Mouse (Mus musculus) neural tube, embryonic 14.5 days (tissue): ENCODE results near the gene Rnf144a. TPM values are rescaled to one million over a fixed set of nuclear protein-coding genes. Genes with fewer than 3 reads are reported as not detected.

Experiments used
- ATAC-seq: fragments of 200-750 bp; cut with Nextera tagmentation; 2 replicates; pipeline ENCODE4 v1.8.0; 2017; ENCODE audit warnings: low read depth, mild to moderate bottlenecking, moderate TSS enrichment, moderate library complexity
- H3K27ac ChIP-seq: fragments of 300-500 bp; sonication (generic); 2 replicates; pipeline ENCODE4 v1.5.1; 2014; ENCODE audit warnings: low read depth, mild to moderate bottlenecking, control low read depth, low read length, moderate library complexity, mixed read lengths
- H3K27me3 ChIP-seq: fragments of 300-500 bp; sonication (generic); 2 replicates; pipeline ENCODE4 v1.6.1; 2014; ENCODE audit warnings: low read length; ENCODE audit not compliant: control insufficient read depth, insufficient read depth
- H3K36me3 ChIP-seq: fragments of 300-500 bp; sonication (generic); 2 replicates; pipeline ENCODE4 v1.6.1; 2014; ENCODE audit warnings: low read length, mixed read lengths; ENCODE audit not compliant: control insufficient read depth, insufficient read depth
- H3K4me1 ChIP-seq: fragments of 300-500 bp; sonication (generic); 2 replicates; pipeline ENCODE4 v1.6.1; 2014; ENCODE audit warnings: low read length; ENCODE audit not compliant: control insufficient read depth, insufficient read depth
- H3K4me2 ChIP-seq: fragments of 300-500 bp; sonication (generic); 2 replicates; pipeline ENCODE4 v1.6.1; 2014; ENCODE audit warnings: mild to moderate bottlenecking, low read depth, low read length, control low read depth
- H3K4me3 ChIP-seq: fragments of 300-500 bp; sonication (generic); 2 replicates; pipeline ENCODE4 v1.5.1; 2014; ENCODE audit warnings: low read depth, low read length, control low read depth, mixed read lengths
- H3K9ac ChIP-seq: fragments of 300-500 bp; sonication (generic); replicated peaks from 2 replicates; pipeline ENCODE4 v1.6.1; 2014; ENCODE audit warnings: low read depth, mild to moderate bottlenecking, control low read depth, low read length, mixed read lengths
- H3K9me3 ChIP-seq: fragments of 300-500 bp; sonication (generic); 2 replicates; pipeline ENCODE4 v1.6.1; 2016; ENCODE audit warnings: low read length; ENCODE audit not compliant: control insufficient read depth
- WGBS: fragments of 180-500 bp; shearing (Covaris S2); extraction: QIAGEN DNeasy Blood & Tissue Kit; methylation state at CpG from one replicate; pipeline ENCODE4 v1.1.7; 2014; 5-methylcytosine and 5-hydroxymethylcytosine counted together
- polyA plus RNA-seq: library from polyadenylated mRNA; unstranded; fragments of >200 nt; fragmentation: Nextera tagmentation; extraction: Ambion mirVana; gene quantifications from 2 replicates; pipeline ENCODE4 v1.2.1, GENCODE M21; 2014

The Rnf144a gene
- polyA plus RNA-seq, 1 experiment from 2014 or later = 24.1 TPM

DNA sequence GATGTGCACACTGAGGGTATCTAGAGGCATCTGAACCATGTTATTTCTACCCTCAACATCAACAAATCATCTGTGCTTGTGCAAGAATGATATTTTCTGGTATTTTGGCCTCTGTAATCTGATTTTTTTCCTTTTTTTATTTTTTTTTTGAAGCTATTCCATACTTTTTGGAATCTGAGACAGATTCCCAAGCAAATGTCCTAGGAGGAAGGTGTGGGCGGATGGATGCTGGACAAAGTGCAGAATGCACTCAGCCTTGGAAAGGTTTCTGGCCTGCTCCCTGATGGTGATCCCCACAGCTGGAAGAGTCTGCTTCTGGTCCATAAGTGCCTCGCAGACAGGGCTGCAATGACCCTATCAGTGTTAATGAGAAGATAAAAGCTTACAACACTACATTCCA, 28.9 kb downstream of the Rnf144a start:
- Histone ChIP-seq H3K9me3 (no peaks in the 10 kb centered on the region), H3K4me2 (no peak overlapping the region), H3K36me3 (peaks cover 31% of the 10 kb centered on the region), H3K27ac (no peak overlapping the region), H3K4me3 (no peak overlapping the region), H3K4me1 (no peaks in the 10 kb centered on the region), H3K27me3 (no peaks in the 10 kb centered on the region), H3K9ac (no peak overlapping the region)
- ATAC-seq = no peak
- 83% methylated on average over 2 of the region's 2 CpGs for WGBS

DNA sequence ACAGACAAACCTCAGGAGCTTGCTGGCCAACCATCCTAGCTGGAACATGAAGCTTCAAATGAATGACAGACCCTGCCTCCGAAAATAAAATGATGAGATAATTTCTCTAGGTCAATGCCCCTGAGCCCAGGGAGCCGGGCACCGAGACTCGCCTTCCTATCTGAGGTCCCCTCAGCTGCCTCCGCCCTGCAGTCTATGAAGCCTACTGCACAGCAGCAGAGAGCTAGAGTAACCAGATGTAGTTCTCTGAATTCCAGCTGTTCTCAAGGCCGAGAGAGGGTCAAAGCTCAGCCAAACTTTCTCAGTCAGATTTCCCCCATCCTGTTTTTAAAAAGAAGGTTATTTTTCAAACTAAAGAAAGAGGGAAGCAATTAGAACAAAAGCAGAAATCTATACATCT, 29.3 kb downstream of the Rnf144a start:
- peaks cover 31% of the 10 kb centered on the region for H3K36me3 ChIP-seq
- no peak overlapping the region for H3K4me3 ChIP-seq
- ATAC-seq = no peak
- H3K4me2 ChIP-seq = no peak overlapping the region
- no peak overlapping the region for H3K9ac ChIP-seq
- H3K27ac ChIP-seq = no peak overlapping the region
- WGBS = 85% methylated on average over 6 of the region's 6 CpGs
- H3K27me3 ChIP-seq = no peaks in the 10 kb centered on the region
- no peaks in the 10 kb centered on the region for H3K9me3 ChIP-seq
- no peaks in the 10 kb centered on the region for H3K4me1 ChIP-seq

GRCm38 (mm10) chr12:26381730-26382129, 33.3 kb downstream of the Rnf144a start:
- no peaks in the 10 kb centered on the region for H3K4me1 ChIP-seq
- H3K27ac ChIP-seq = no peak overlapping the region
- peaks cover 16% of the 10 kb centered on the region for H3K36me3 ChIP-seq
- no peaks in the 10 kb centered on the region for H3K27me3 ChIP-seq
- H3K9me3 ChIP-seq = no peaks in the 10 kb centered on the region
- 92% methylated on average over 8 of the region's 8 CpGs for WGBS
- H3K4me2 ChIP-seq = no peak overlapping the region
- H3K4me3 ChIP-seq = no peak overlapping the region
- ATAC-seq = no peak
- H3K9ac ChIP-seq = no peak overlapping the region

DNA sequence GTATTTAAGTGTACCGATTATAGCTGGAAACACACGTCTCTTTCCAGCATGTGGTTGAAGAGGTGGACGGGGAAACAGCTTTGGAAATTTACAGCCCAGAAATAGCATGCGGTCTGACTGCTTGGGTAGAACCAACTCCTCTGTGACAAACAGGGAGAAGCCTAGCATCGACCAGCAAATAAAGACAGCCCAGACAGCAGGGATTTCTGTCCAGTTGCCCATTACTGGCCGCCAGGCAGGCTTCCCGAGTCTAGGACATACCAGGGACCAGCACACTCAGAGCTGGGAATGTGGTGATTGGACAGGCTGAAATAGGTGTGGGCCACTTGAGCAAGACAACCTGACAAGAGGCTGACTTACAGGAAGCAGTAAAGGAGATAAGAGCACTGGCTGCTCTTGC, 35.3 kb downstream of the Rnf144a start:
- ATAC-seq = no peak
- H3K4me1 ChIP-seq = no peaks in the 10 kb centered on the region
- no peak overlapping the region for H3K9ac ChIP-seq
- 75% methylated on average over 7 of the region's 7 CpGs for WGBS
- H3K4me2 ChIP-seq = no peak overlapping the region
- no peak overlapping the region for H3K27ac ChIP-seq
- H3K9me3 ChIP-seq = no peaks in the 10 kb centered on the region
- peaks cover 3% of the 10 kb centered on the region for H3K36me3 ChIP-seq
- no peaks in the 10 kb centered on the region for H3K27me3 ChIP-seq
- H3K4me3 ChIP-seq = no peak overlapping the region

DNA sequence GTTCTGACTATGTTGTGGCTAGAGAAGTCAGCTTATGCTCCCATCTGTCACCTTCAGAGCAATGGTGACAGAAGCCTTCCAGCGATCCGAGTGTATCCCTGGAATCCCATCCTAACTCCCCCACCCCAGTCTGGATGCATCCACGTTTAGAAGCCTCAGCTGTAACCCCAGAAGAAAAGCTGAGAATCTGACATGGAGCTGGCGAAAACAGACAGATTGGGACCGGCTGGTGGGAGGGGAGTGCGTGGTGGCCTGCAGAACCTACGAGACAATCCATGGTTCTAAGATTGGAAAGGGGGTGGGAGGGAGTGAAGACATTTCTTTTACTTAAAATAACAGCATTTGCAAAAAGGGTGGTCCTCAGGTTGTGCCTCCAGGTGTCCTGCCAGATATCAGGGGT, 37.4 kb downstream of the Rnf144a start:
- H3K27ac ChIP-seq = no peak overlapping the region
- no peak overlapping the region for H3K4me3 ChIP-seq
- H3K4me1 ChIP-seq = no peaks in the 10 kb centered on the region
- no peaks in the 10 kb centered on the region for H3K27me3 ChIP-seq
- no peak overlapping the region for H3K4me2 ChIP-seq
- H3K36me3 ChIP-seq = no peaks in the 10 kb centered on the region; the same call in 1 of the 2 replicates
- no peaks in the 10 kb centered on the region for H3K9me3 ChIP-seq
- ATAC-seq = no peak
- no peak overlapping the region for H3K9ac ChIP-seq
- WGBS = 97% methylated on average over 7 of the region's 7 CpGs

DNA sequence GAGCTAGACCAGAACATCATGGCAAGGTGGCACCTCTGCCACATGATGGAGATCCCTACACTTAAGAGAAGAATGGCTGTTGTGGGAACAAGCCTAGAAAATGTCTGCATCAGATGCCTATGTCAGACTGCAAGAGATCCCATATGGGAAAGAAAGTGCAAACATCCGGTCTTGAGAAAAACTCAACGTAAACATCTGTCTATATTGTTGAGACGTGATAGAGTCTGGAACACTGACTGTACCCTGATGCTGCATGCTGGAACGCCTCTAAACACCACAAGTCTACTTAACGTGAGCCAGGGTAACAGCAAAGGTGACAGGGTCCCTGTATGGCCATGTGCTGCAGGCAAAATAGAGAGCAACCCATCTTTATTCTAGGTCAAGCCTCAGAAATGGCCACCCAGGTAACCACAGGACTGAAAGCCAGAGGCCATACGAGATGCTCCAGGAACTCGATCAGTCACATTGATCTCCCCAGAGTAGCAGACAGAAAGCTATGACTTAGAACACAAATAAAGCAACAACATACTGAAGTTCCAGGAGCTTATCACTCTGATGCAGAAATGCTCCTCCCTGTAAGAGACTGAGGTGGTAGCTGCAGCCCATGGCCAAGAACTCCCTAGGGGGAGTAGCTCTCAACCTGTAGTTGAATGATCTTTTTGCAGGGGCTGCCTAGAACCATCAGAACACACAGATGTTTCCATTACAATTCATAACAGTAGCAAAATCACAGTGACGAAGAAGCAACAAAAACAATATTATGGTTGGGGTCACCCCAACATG, 38.3 kb downstream of the Rnf144a start:
- H3K4me1 ChIP-seq = no peaks in the 10 kb centered on the region
- no peaks in the 10 kb centered on the region for H3K9me3 ChIP-seq
- 95% methylated on average over 8 of the region's 8 CpGs for WGBS
- no peaks in the 10 kb centered on the region; the same call in 1 of the 2 replicates for H3K36me3 ChIP-seq
- H3K9ac ChIP-seq = no peak overlapping the region
- no peak overlapping the region for H3K4me2 ChIP-seq
- no peak overlapping the region for H3K27ac ChIP-seq
- H3K4me3 ChIP-seq = no peak overlapping the region
- no peak for ATAC-seq
- H3K27me3 ChIP-seq = no peaks in the 10 kb centered on the region

- H3K27ac ChIP-seq = no peak overlapping the region
- WGBS = 90% methylated on average over 7 of the region's 7 CpGs
- H3K4me2 ChIP-seq = no peak overlapping the region
- H3K9me3 ChIP-seq = no peaks in the 10 kb centered on the region
- no peaks in the 10 kb centered on the region for H3K36me3 ChIP-seq
- no peaks in the 10 kb centered on the region for H3K27me3 ChIP-seq
- H3K9ac ChIP-seq = no peak overlapping the region
- no peak for ATAC-seq
- H3K4me1 ChIP-seq = peaks cover 11% of the 10 kb centered on the region
- no peak overlapping the region for H3K4me3 ChIP-seq
Measured at GRCm38 (mm10) chr12:26373721-26374120, 41.3 kb downstream of the Rnf144a start.

- Histone ChIP-seq H3K4me3 (no peak overlapping the region), H3K27me3 (no peaks in the 10 kb centered on the region), H3K4me1 (peaks cover 14% of the 10 kb centered on the region), H3K9me3 (no peaks in the 10 kb centered on the region), H3K9ac (no peak overlapping the region), H3K27ac (no peak overlapping the region), H3K4me2 (no peak overlapping the region), H3K36me3 (no peaks in the 10 kb centered on the region)
- peak; percentile 65 for ATAC-seq
- WGBS = 43% methylated on average over 8 of the region's 8 CpGs
Measured at GRCm38 (mm10) chr12:26370004-26370403, 45.0 kb downstream of the Rnf144a start.

- no peaks in the 10 kb centered on the region for H3K36me3 ChIP-seq
- no peak for ATAC-seq
- H3K27ac ChIP-seq = no peak overlapping the region
- H3K9me3 ChIP-seq = no peaks in the 10 kb centered on the region
- 92% methylated on average over 2 of the region's 2 CpGs for WGBS
- no peak overlapping the region for H3K4me3 ChIP-seq
- H3K4me2 ChIP-seq = no peak overlapping the region
- no peak overlapping the region for H3K9ac ChIP-seq
- peaks cover 14% of the 10 kb centered on the region for H3K4me1 ChIP-seq
- H3K27me3 ChIP-seq = no peaks in the 10 kb centered on the region
Measured at GRCm38 (mm10) chr12:26367361-26367760, 47.7 kb downstream of the Rnf144a start.
